ENCODE assay signal across 29 mouse cellular contexts in genomic region chr8:77684372-77684771, GRCm38 (mm10). TPM values are rescaled to one million over a fixed set of nuclear protein-coding genes. Genes with fewer than 3 reads are reported as not detected.
A peak's percentile ranks its signal among the peaks of the same experiment; 100 is the strongest.
DNase-seq lines count a peak whose midpoint lies in the region; ATAC-seq and TF ChIP-seq lines count a peak whose summit lies in the region.
"Had no signal": no experiment of that assay in that cellular context is flagged by ENCODE, and none has a peak within 500 bp of the region (broad histone marks: within the 10 kb centered on the region; RNA-seq: fewer than 3 reads in every experiment).

No protein-coding gene starts in this region.

- TF ChIP-seq POLR2A in cerebellum, adult 2 months (IDR thresholded peaks at IDR 0.05; ENCODE audit: borderline replicate concordance, insufficient read depth, low read length): no peak

- H3K9me3 ChIP-seq in heart, embryonic 12.5 days (replicated peaks): no peaks in the 10 kb centered on the region
- no peaks in the 10 kb centered on the region for H3K9me3 ChIP-seq in lung, embryonic 14.5 days (ENCODE audit: low read depth, low read length)
- no peaks in the 10 kb centered on the region for H3K9me3 ChIP-seq in stomach, embryonic 14.5 days (ENCODE audit: control insufficient read depth, low read depth, low read length)
- no peaks in the 10 kb centered on the region for H3K9me3 ChIP-seq in stomach, postnatal 0 days (ENCODE audit: control insufficient read depth, low read length)
- H3K9me3 ChIP-seq: forebrain, embryonic 10.5 days; forebrain, embryonic 15.5 days; hindbrain, embryonic 13.5 days; limb, embryonic 10.5 days; limb, embryonic 15.5 days; midbrain, embryonic 12.5 days; neural tube, embryonic 13.5 days had no signal

- no peak overlapping the region for H3K9ac ChIP-seq in heart, embryonic 12.5 days
- no peak overlapping the region for H3K9ac ChIP-seq in lung, embryonic 14.5 days
- no peak overlapping the region for H3K9ac ChIP-seq in stomach, embryonic 14.5 days (replicated peaks; ENCODE audit: low read depth, low read length)
- no peak overlapping the region for H3K9ac ChIP-seq in stomach, postnatal 0 days (ENCODE audit: low read length)
- H3K9ac ChIP-seq: forebrain, embryonic 15.5 days; hindbrain, embryonic 13.5 days; limb, embryonic 15.5 days; liver, embryonic 14.5 days; midbrain, embryonic 12.5 days; neural tube, embryonic 13.5 days had no signal

- peaks cover 30% of the 10 kb centered on the region for H3K4me1 ChIP-seq in heart, embryonic 12.5 days (replicated peaks)
- peaks cover 16% of the 10 kb centered on the region; the same call in 1 of the 2 replicates for H3K4me1 ChIP-seq in lung, embryonic 14.5 days (ENCODE audit: insufficient read depth)
- H3K4me1 ChIP-seq in stomach, embryonic 14.5 days (ENCODE audit: control insufficient read depth, insufficient read depth, low read length): peaks cover 17% of the 10 kb centered on the region
- 0 out of 2 replicates have a peak, but pooled peaks cover 2% of the 10 kb centered on the region for H3K4me1 ChIP-seq in stomach, postnatal 0 days (replicated peaks; ENCODE audit: control insufficient read depth, insufficient read depth)
- H3K4me1 ChIP-seq in cerebellum, adult 2 months (ENCODE audit: control insufficient read depth, insufficient read depth, low read length): no peaks in the 10 kb centered on the region
- H3K4me1 ChIP-seq: forebrain, embryonic 15.5 days; hindbrain, embryonic 13.5 days; midbrain, embryonic 12.5 days had no signal

- no peak overlapping the region; the same call in 1 of the 2 replicates for H3K27ac ChIP-seq in heart, embryonic 12.5 days (ENCODE audit: poor library complexity, severe bottlenecking)
- peak overlapping the region; percentile 86; the same call in 1 of the 2 replicates for H3K27ac ChIP-seq in lung, embryonic 14.5 days (ENCODE audit: low read depth)
- peak overlapping the region; percentile 45; the same call in 1 of the 2 replicates for H3K27ac ChIP-seq in stomach, embryonic 14.5 days (ENCODE audit: low read length)
- H3K27ac ChIP-seq in stomach, postnatal 0 days (replicated peaks): no peak overlapping the region
- H3K27ac ChIP-seq in cerebellum, adult 2 months (ENCODE audit: insufficient read depth, low read length): no peak overlapping the region
- H3K27ac ChIP-seq: forebrain, embryonic 10.5 days; forebrain, embryonic 15.5 days; gastrocnemius, adult 2 months; heart, adult 2 months; hindbrain, embryonic 13.5 days; limb, embryonic 10.5 days; limb, embryonic 15.5 days; liver, embryonic 14.5 days; midbrain, embryonic 12.5 days; neural tube, embryonic 13.5 days had no signal

- H3K4me2 ChIP-seq in heart, embryonic 12.5 days: no peak overlapping the region
- H3K4me2 ChIP-seq in lung, embryonic 14.5 days: no peak overlapping the region
- H3K4me2 ChIP-seq in stomach, embryonic 14.5 days (replicated peaks; ENCODE audit: low read depth, low read length): no peak overlapping the region
- no peak overlapping the region for H3K4me2 ChIP-seq in stomach, postnatal 0 days (replicated peaks; ENCODE audit: low read depth)
- H3K4me2 ChIP-seq: forebrain, embryonic 15.5 days; hindbrain, embryonic 13.5 days; limb, embryonic 15.5 days; midbrain, embryonic 12.5 days; neural tube, embryonic 13.5 days had no signal

- H3K36me3 ChIP-seq in heart, embryonic 12.5 days: peaks cover 16% of the 10 kb centered on the region
- H3K36me3 ChIP-seq in lung, embryonic 14.5 days (ENCODE audit: insufficient read depth): peaks cover 37% of the 10 kb centered on the region
- no peaks in the 10 kb centered on the region for H3K36me3 ChIP-seq in stomach, embryonic 14.5 days (ENCODE audit: control insufficient read depth, insufficient read depth, low read length)
- H3K36me3 ChIP-seq in stomach, postnatal 0 days (ENCODE audit: control insufficient read depth, insufficient read depth, low read length): no peaks in the 10 kb centered on the region
- H3K36me3 ChIP-seq: forebrain, embryonic 15.5 days; hindbrain, embryonic 13.5 days; limb, embryonic 15.5 days; midbrain, embryonic 12.5 days; neural tube, embryonic 13.5 days had no signal

- DNase-seq in heart, adult 11 months: peak; percentile 66
- peak; percentile 53 for DNase-seq in lung, embryonic 14.5 days
- no peak for DNase-seq in lung, adult 18-20 months
- no peak for DNase-seq in stomach, postnatal 0 days (ENCODE audit: low spot score)
- peak; percentile 25 for DNase-seq in yolk sac, embryonic 10.5 days (ENCODE audit: low spot score)
- no peak for DNase-seq in cerebellum, adult 2 months
- DNase-seq: adrenal gland, postnatal 25 days; cerebellum, adult 11-12 months; cerebellum, postnatal 14 days; gastrocnemius, adult 2 months; gastrocnemius, postnatal 36 days; heart, adult 2 months; heart, postnatal 4 days; kidney, adult 8-10 months; kidney, postnatal 10 days; layer of hippocampus, postnatal 36 days; lung, postnatal 36 days; thymus, adult 18-20 months; thymus, postnatal 25 days had no signal

- 47% methylated on average over 6 of the region's 6 CpGs for WGBS in heart, embryonic 12.5 days
- WGBS in lung, embryonic 14.5 days: 52% methylated on average over 6 of the region's 6 CpGs
- 49% methylated on average over 6 of the region's 6 CpGs for WGBS in stomach, embryonic 14.5 days
- 56% methylated on average over 6 of the region's 6 CpGs for WGBS in stomach, postnatal 0 days
- 89% methylated on average over 6 of the region's 6 CpGs for WGBS in cerebellum, adult 2 months

- ATAC-seq in heart, embryonic 12.5 days (ENCODE audit: insufficient number of reproducible peaks, low FRiP score): no peak
- ATAC-seq in lung, embryonic 14.5 days (ENCODE audit: insufficient read depth): peak; percentile 25; the same call in 1 of the 2 replicates
- ATAC-seq in stomach, embryonic 14.5 days (ENCODE audit: insufficient number of reproducible peaks, insufficient read depth, low FRiP score, low read depth): peak; percentile 62; the same call in 1 of the 2 replicates
- ATAC-seq in stomach, postnatal 0 days (ENCODE audit: low FRiP score, low TSS enrichment): no peak
- ATAC-seq: forebrain, embryonic 15.5 days had no signal

- no peak for TF ChIP-seq CTCF in lung, embryonic 14.5 days (IDR thresholded peaks at IDR 0.05; ENCODE audit: low read depth)
- TF ChIP-seq CTCF in stomach, postnatal 0 days (IDR thresholded peaks at IDR 0.05; ENCODE audit: low read depth): no peak
- no peak for TF ChIP-seq CTCF in cerebellum, adult 2 months (IDR thresholded peaks at IDR 0.05; ENCODE audit: borderline replicate concordance, insufficient read depth, low read depth, low read length)

- H3K4me3 ChIP-seq in heart, embryonic 12.5 days: no peak overlapping the region
- no peak overlapping the region for H3K4me3 ChIP-seq in lung, embryonic 14.5 days (ENCODE audit: low read depth, low read length)
- no peak overlapping the region for H3K4me3 ChIP-seq in stomach, embryonic 14.5 days (ENCODE audit: low read depth, low read length)
- H3K4me3 ChIP-seq in stomach, postnatal 0 days (ENCODE audit: low read depth, low read length): no peak overlapping the region
- H3K4me3 ChIP-seq in cerebellum, adult 2 months (replicated peaks; ENCODE audit: insufficient read depth, low read depth, low read length): no peak overlapping the region
- H3K4me3 ChIP-seq: forebrain, embryonic 10.5 days; forebrain, embryonic 15.5 days; gastrocnemius, adult 2 months; heart, adult 2 months; hindbrain, embryonic 13.5 days; limb, embryonic 10.5 days; limb, embryonic 15.5 days; midbrain, embryonic 12.5 days; neural tube, embryonic 13.5 days had no signal

- TF ChIP-seq EP300 in stomach, postnatal 0 days (optimal IDR thresholded peaks at IDR 0.05): no peak

- H3K27me3 ChIP-seq in heart, embryonic 12.5 days (replicated peaks): no peaks in the 10 kb centered on the region
- no peaks in the 10 kb centered on the region for H3K27me3 ChIP-seq in lung, embryonic 14.5 days (ENCODE audit: insufficient read depth, low read length)
- H3K27me3 ChIP-seq in stomach, embryonic 14.5 days (ENCODE audit: control insufficient read depth, insufficient read depth, low read length): no peaks in the 10 kb centered on the region
- no peaks in the 10 kb centered on the region for H3K27me3 ChIP-seq in stomach, postnatal 0 days (ENCODE audit: control insufficient read depth, insufficient read depth, low read length)
- no peaks in the 10 kb centered on the region for H3K27me3 ChIP-seq in cerebellum, adult 2 months (ENCODE audit: control insufficient read depth, insufficient read depth, low read length)
- H3K27me3 ChIP-seq: forebrain, embryonic 15.5 days; hindbrain, embryonic 13.5 days; limb, embryonic 15.5 days; midbrain, embryonic 12.5 days; neural tube, embryonic 13.5 days had no signal

RNA-seq across cellular contexts. Expression of gene Ednra, which starts 39.9 kb away (rescaled TPM):
- polyA plus RNA-seq in heart, embryonic 12.5 days (2016; fragmentation: Nextera tagmentation; extraction: Ambion mirVana): 42.0 and 45.6 TPM in 2 replicates
- polyA plus RNA-seq in lung, embryonic 14.5 days (2014; fragmentation: Nextera tagmentation; extraction: Ambion mirVana): 140 and 147 TPM in 2 replicates
- polyA plus RNA-seq in stomach, embryonic 14.5 days (2014; fragmentation: Nextera tagmentation; extraction: Ambion mirVana): 41.5 and 42.1 TPM in 2 replicates
- 7.3 and 8.3 TPM in 2 replicates for polyA plus RNA-seq in stomach, postnatal 0 days (2015; fragmentation: Nextera tagmentation; extraction: Ambion mirVana)
- 3.7 and 4.2 TPM in 2 replicates for polyA plus RNA-seq in cerebellum, adult 2 months (2012; rRNA removed)

Comparison
In these comparisons a context has a peak if more than half of its experiments do, and no peak if none do; other contexts are left out.
1. DNase-seq: peak in heart, adult 11 months (single experiment), lung, embryonic 14.5 days (single experiment) and yolk sac, embryonic 10.5 days (single experiment); none in lung, adult 18-20 months (0 of 2), stomach, postnatal 0 days (single experiment) and cerebellum, adult 2 months (0 of 2).
2. ATAC-seq: peak in lung, embryonic 14.5 days (single experiment) and stomach, embryonic 14.5 days (single experiment); none in heart, embryonic 12.5 days (single experiment) and stomach, postnatal 0 days (single experiment).
3. H3K27ac ChIP-seq: peak in lung, embryonic 14.5 days (single experiment) and stomach, embryonic 14.5 days (single experiment); none in heart, embryonic 12.5 days (single experiment), stomach, postnatal 0 days (single experiment) and cerebellum, adult 2 months (single experiment).